Mouse (Mus musculus): Measurements from ENCODE around the gene Hist1h4f.

The Hist1h4f gene

DNA sequence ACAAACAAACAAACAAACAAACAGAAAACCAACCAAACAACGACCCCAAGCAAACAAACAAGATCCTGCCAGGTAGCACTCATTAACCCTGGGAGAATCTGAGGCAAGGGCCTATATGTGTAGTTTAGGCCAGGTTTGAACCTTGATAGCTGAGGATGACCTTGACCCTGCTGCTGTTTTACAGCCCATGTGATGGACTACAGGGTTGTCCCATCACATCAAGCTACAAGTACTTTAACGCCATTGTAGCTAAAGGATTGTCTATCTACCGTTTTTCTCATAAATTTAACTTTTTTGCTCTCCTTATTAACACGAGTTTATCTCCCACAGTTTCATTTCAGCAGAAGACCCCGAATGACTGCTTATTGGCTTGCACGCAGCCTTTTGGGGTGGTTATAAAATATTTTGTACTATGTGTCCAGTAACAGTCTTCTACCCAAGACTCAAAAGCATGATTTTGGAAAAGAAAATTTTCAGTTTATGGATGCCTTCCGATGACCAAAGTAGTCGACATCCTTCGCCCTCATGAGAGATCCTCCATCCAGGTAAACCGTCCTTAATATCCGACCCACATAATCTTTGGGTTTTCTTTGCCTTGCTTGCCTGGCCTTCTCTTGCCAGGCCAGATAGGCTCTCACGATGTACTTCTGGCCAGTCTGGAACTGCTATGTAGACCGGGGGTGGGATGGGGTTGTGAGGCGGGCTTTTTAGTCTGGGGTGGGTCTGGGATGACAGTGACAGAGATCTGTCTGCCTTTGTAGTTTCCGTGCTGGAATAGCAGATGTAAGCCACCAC, 35.4 kb downstream of the Hist1h4f start:
- DNase-seq (ENCODE audit: inconsistent ontology term): no peak

GRCm38 (mm10) chr13:23515281-23515680, 36.2 kb downstream of the Hist1h4f start:
- no peak for DNase-seq (ENCODE audit: inconsistent ontology term)

DNA sequence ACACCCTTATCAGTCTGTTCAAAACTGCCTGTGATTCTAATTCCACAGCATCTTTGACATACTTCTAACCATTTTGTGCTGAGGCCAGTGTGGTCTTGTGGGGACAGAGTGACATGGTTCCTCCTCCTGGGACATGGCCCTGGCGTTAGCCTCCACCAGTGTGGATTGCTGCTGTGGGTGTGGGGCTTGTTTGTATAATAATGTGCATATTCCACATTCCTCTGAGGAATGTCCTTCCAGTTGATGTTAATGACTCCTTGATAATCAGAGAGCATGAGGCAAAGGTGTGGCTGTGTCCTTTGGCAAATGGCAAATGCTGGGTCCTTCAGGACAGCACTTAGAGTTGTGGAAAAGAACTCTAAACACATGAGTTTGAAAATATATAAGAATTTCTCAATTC, 37.9 kb downstream of the Hist1h4f start:
- DNase-seq (ENCODE audit: inconsistent ontology term): no peak

GRCm38 (mm10) chr13:23510127-23510526, 41.3 kb downstream of the Hist1h4f start:
- no peak for DNase-seq (ENCODE audit: inconsistent ontology term)

- DNase-seq (ENCODE audit: inconsistent ontology term): no peak
Measured at GRCm38 (mm10) chr13:23506819-23507515, 44.5 kb downstream of the Hist1h4f start.

- no peak for DNase-seq (ENCODE audit: inconsistent ontology term)
Measured at GRCm38 (mm10) chr13:23506351-23506750, 45.1 kb downstream of the Hist1h4f start.

DNA sequence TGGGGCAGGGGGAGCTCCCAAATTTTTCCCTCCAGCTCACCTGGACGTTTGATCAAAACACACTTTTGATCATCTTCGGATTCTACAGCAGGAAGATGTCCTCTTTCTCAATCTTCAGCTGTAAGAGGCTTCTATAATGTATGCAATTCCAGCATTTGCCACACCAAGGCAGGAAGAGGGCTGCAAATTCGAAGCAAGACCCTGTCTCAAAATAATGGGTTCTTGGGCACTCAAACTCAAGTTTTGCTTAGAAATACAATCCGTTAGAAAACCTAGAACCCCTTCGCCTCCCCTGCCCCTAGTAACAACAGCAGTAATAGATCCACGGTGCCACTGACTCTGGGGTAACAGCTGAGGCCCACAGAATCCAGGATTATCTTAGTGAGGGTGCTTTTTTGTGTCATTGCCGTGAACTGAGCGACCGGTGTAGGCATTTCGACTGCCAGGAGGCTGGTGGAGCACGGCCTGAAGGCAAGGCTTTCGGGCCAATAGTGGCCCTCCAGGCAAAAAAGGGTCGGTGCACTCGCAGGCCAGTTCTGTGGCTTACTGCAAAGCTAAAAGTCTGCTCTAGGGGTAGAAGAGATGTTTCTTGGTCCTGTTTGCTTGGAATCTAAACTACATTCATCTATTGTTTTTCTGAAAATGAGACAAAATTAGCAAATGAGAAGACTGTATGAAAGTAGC, 45.6 kb downstream of the Hist1h4f start:
- DNase-seq (ENCODE audit: inconsistent ontology term): no peak

DNA sequence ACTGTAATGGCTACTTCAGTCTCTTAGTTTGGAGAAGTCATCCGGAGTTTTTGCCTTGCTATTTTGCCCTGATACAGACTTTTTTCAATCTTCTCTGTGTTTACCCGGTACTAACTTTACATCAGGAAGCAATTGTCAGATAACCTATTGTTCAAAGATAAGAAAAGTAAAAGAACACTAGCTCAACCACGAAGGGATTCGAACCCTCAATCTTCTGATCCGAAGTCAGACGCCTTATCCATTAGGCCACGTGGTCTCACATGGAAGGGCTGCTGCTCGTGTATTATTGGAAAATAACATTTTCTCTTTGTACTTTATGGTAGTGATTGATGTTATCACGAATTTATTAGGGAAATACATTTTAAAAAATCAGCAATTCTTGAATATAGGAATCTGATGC, 47.7 kb downstream of the Hist1h4f start:
- DNase-seq (ENCODE audit: inconsistent ontology term): peak; percentile 57

- no peak for DNase-seq (ENCODE audit: inconsistent ontology term)
Measured at GRCm38 (mm10) chr13:23502916-23503315, 48.5 kb downstream of the Hist1h4f start.

DNA sequence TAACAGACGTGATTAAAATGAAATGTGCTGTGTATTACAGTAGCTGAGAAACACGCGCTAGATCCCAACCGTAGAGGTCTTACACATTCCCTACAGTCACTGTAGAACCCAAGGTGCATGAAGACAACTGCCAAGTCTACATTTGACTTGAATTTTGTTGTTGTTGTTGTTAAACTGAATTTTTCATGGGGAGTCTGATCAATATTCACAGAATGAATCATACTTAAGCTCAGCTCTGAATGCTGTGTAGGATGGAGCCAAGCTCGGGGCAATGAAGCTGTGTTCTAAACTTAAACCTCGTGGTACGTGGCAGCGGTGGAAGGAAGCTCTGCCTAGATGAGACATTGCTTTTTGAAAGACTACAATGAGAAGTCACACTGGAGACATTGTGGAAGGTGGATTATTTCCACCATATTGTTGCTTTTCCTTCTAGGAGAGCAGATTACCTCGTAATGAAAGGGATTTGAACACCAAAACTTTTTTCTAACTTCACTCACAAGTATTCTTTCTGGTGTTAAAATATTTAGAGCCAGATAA, 49.3 kb downstream of the Hist1h4f start:
- DNase-seq (ENCODE audit: inconsistent ontology term): no peak

GRCm38 (mm10) chr13:23501511-23501910, 49.9 kb downstream of the Hist1h4f start:
- no peak for DNase-seq (ENCODE audit: inconsistent ontology term)

All from Muller cell, postnatal 12 days (primary cell).